Mouse (Mus musculus) spleen, adult 2 months (tissue): ENCODE data around the gene Nop2. TPM values are rescaled to one million over a fixed set of nuclear protein-coding genes. Genes with fewer than 3 reads are reported as not detected.

Source experiments
- DNase-seq, 2 experiments: peaks; one replicate each; pipeline versions ENCODE4 v3.0.0 to v3.0.0-alpha.2; 2012 to 2021; ENCODE audit warnings: low spot score in 2 of 2, low read depth in 1 of 2
- H3K27ac ChIP-seq: fragments of 200-500 bp; 2 replicates; pipeline ENCODE4 v1.5.1; 2012; ENCODE audit warnings: low read length, inconsistent platforms; ENCODE audit not compliant: insufficient read depth
- H3K27me3 ChIP-seq: fragments of 200-500 bp; 2 replicates; pipeline ENCODE4 v1.6.1; 2012; ENCODE audit warnings: mild to moderate bottlenecking, moderate library complexity, low read length, inconsistent platforms; ENCODE audit not compliant: control insufficient read depth, insufficient read depth
- H3K36me3 ChIP-seq: fragments of 200-500 bp; 2 replicates; pipeline ENCODE4 v1.6.1; 2012; ENCODE audit warnings: mild to moderate bottlenecking, low read length, inconsistent platforms; ENCODE audit not compliant: control insufficient read depth, insufficient read depth
- H3K4me1 ChIP-seq: fragments of 200-500 bp; 2 replicates; pipeline ENCODE4 v1.6.1; 2011; ENCODE audit warnings: inconsistent platforms; ENCODE audit not compliant: control insufficient read depth, insufficient read depth, insufficient read length
- H3K4me3 ChIP-seq: fragments of 200-500 bp; 2 replicates; pipeline ENCODE4 v1.5.1; 2011; ENCODE audit warnings: mild to moderate bottlenecking, inconsistent platforms; ENCODE audit not compliant: insufficient read depth, insufficient read length; ENCODE audit errors: extremely low read depth
- CTCF ChIP-seq: fragments of 200-500 bp; IDR thresholded peaks from 2 replicates; pipeline ENCODE4 v1.5.1; 2011; ENCODE audit warnings: mild to moderate bottlenecking, inconsistent platforms; ENCODE audit not compliant: insufficient read depth, insufficient read length, insufficient replicate concordance; ENCODE audit errors: extremely low read depth
- POLR2A ChIP-seq: fragments of 200-500 bp; IDR thresholded peaks from 2 replicates; pipeline ENCODE4 v1.6.1; 2011; ENCODE audit warnings: low read depth, low read length, inconsistent platforms
- WGBS: fragments of 180-500 bp; shearing (Covaris S2); methylation state at CpG from one replicate; pipeline ENCODE4 v1.1.7; 2018; 5-methylcytosine and 5-hydroxymethylcytosine counted together
- polyA plus RNA-seq: library from polyadenylated mRNA; depleted of rRNA; stranded (reverse); fragments of >200 nt; gene quantifications from 2 replicates; pipeline ENCODE4 v1.2.3, GENCODE M21; 2012

The Nop2 gene
- polyA plus RNA-seq, 1 experiment = 14.0 TPM

GRCm38 (mm10) chr6:125146148-125146547, 14.4 kb downstream of the Nop2 start:
- no peaks in the 10 kb centered on the region for H3K27me3 ChIP-seq
- peak overlapping the region; percentile 91; the same call in 1 of the 2 replicates for H3K4me3 ChIP-seq
- WGBS = 54% methylated on average over 7 of the region's 7 CpGs
- peak overlapping the region; percentile 44 for H3K27ac ChIP-seq
- H3K36me3 ChIP-seq = no peaks in the 10 kb centered on the region; the same call in 1 of the 2 replicates
- TF ChIP-seq POLR2A (no peak), CTCF (no peak)
- DNase-seq = no peak
- peaks cover 17% of the 10 kb centered on the region; the same call in 1 of the 2 replicates for H3K4me1 ChIP-seq

- no peak overlapping the region for H3K4me3 ChIP-seq
- H3K27me3 ChIP-seq = no peaks in the 10 kb centered on the region
- no peak for TF ChIP-seq POLR2A
- TF ChIP-seq CTCF = no peak
- H3K27ac ChIP-seq = peak overlapping the region; percentile 41; the same call in 1 of the 2 replicates
- DNase-seq = peak in 1 of 2 experiments; percentile 11
- H3K4me1 ChIP-seq = peaks cover 17% of the 10 kb centered on the region; the same call in 1 of the 2 replicates
- WGBS = 62% methylated on average over 4 of the region's 4 CpGs
- H3K36me3 ChIP-seq = peaks cover 3% of the 10 kb centered on the region
Observed at GRCm38 (mm10) chr6:125146797-125147196, 15.1 kb downstream of the Nop2 start.

- peaks cover 4% of the 10 kb centered on the region for H3K36me3 ChIP-seq
- H3K27me3 ChIP-seq = no peaks in the 10 kb centered on the region
- H3K4me3 ChIP-seq = no peak overlapping the region
- H3K4me1 ChIP-seq = peaks cover 17% of the 10 kb centered on the region; the same call in 1 of the 2 replicates
- DNase-seq = no peak
- TF ChIP-seq POLR2A = no peak
- TF ChIP-seq CTCF = no peak
- WGBS = 85% methylated on average over 10 of the region's 10 CpGs
- peak overlapping the region; percentile 41; the same call in 1 of the 2 replicates for H3K27ac ChIP-seq
Observed at GRCm38 (mm10) chr6:125147329-125147728, 15.6 kb downstream of the Nop2 start.

- WGBS = 56% methylated on average over 18 of the region's 18 CpGs
- Histone ChIP-seq H3K27ac (peak overlapping the region; percentile 65), H3K4me1 (peaks cover 17% of the 10 kb centered on the region; the same call in 1 of the 2 replicates), H3K27me3 (no peaks in the 10 kb centered on the region), H3K4me3 (no peak overlapping the region), H3K36me3 (peaks cover 14% of the 10 kb centered on the region)
- no peak for TF ChIP-seq POLR2A
- TF ChIP-seq CTCF = no peak
- DNase-seq = no peak
Observed at GRCm38 (mm10) chr6:125148251-125148925, 16.7 kb downstream of the Nop2 start.

GRCm38 (mm10) chr6:125148926-125149568, 17.3 kb downstream of the Nop2 start:
- peaks cover 17% of the 10 kb centered on the region; the same call in 1 of the 2 replicates for H3K4me1 ChIP-seq
- TF ChIP-seq CTCF (no peak), POLR2A (no peak)
- DNase-seq = no peak
- no peak overlapping the region for H3K4me3 ChIP-seq
- H3K36me3 ChIP-seq = peaks cover 15% of the 10 kb centered on the region
- peak overlapping the region; percentile 65 for H3K27ac ChIP-seq
- 58% methylated on average over 16 of the region's 16 CpGs for WGBS
- H3K27me3 ChIP-seq = no peaks in the 10 kb centered on the region

- Histone ChIP-seq H3K27me3 (no peaks in the 10 kb centered on the region), H3K36me3 (peaks cover 15% of the 10 kb centered on the region), H3K4me3 (no peak overlapping the region), H3K4me1 (peaks cover 17% of the 10 kb centered on the region; the same call in 1 of the 2 replicates), H3K27ac (peak overlapping the region; percentile 65; the same call in 1 of the 2 replicates)
- DNase-seq = no peak
- 81% methylated on average over 7 of the region's 7 CpGs for WGBS
- no peak for TF ChIP-seq POLR2A
- TF ChIP-seq CTCF = no peak
Observed at GRCm38 (mm10) chr6:125149569-125149950, 17.9 kb downstream of the Nop2 start.
